Comparison of ENCODE assay signal across 15 mouse cellular contexts in genomic region chr14:71055480-71055879, GRCm38 (mm10).
"Had no signal": no experiment of that assay in that cellular context is flagged by ENCODE, and none has a peak within 500 bp of the region (broad histone marks: within the 10 kb centered on the region; RNA-seq: fewer than 3 reads in every experiment).

No protein-coding gene starts in this region.

- H3K9me3 ChIP-seq: neural tube, embryonic 13.5 days; neural tube, embryonic 15.5 days; stomach, embryonic 15.5 days had no signal

- DNase-seq: right cerebral cortex, adult 18-20 months; right cerebral cortex, postnatal 14 days; right cerebral cortex, postnatal 25 days; right cerebral cortex, postnatal 4 days; spleen, adult 18-20 months; thymus, adult 18-20 months; thymus, adult 2 months; thymus, postnatal 14 days; thymus, postnatal 25 days; thymus, postnatal 36 days; thymus, postnatal 4 days had no signal

- H3K4me1 ChIP-seq: neural tube, embryonic 15.5 days; stomach, embryonic 15.5 days had no signal

- H3K4me2 ChIP-seq: neural tube, embryonic 13.5 days; neural tube, embryonic 15.5 days; stomach, embryonic 15.5 days had no signal

- H3K36me3 ChIP-seq: neural tube, embryonic 13.5 days; neural tube, embryonic 15.5 days; stomach, embryonic 15.5 days had no signal

- H3K27me3 ChIP-seq: neural tube, embryonic 13.5 days; neural tube, embryonic 15.5 days; stomach, embryonic 15.5 days had no signal

- H3K27ac ChIP-seq: neural tube, embryonic 13.5 days; neural tube, embryonic 15.5 days; stomach, embryonic 15.5 days; stomach, postnatal 0 days had no signal

- H3K9ac ChIP-seq: neural tube, embryonic 13.5 days; neural tube, embryonic 15.5 days; stomach, embryonic 15.5 days had no signal

- H3K4me3 ChIP-seq: neural tube, embryonic 13.5 days; neural tube, embryonic 15.5 days; stomach, embryonic 15.5 days had no signal
